Mouse (Mus musculus): ENCODE data around the gene Flg. TPM values are rescaled to one million over a fixed set of nuclear protein-coding genes. Genes with fewer than 3 reads are reported as not detected.

The Flg gene
- polyA plus RNA-seq (2012; rRNA removed) = not detected in 2 replicates

GRCm38 (mm10) chr3:93273223-93273622 is at the start of gene Flg:
TSS of gene Flg (plus strand) at chr3:93273523.
- no peak within 1 kb of the TSS for H3K27ac ChIP-seq (ENCODE audit: insufficient read depth, low read length)
- no peaks in the 10 kb centered on the region for H3K27me3 ChIP-seq (ENCODE audit: control insufficient read depth, insufficient read depth, low read length)
- WGBS = 84% methylated on average over 2 of the region's 2 CpGs
- TF ChIP-seq POLR2A (IDR thresholded peaks at IDR 0.05; ENCODE audit: borderline replicate concordance, insufficient read depth, low read length) = no peak
- no peak for TF ChIP-seq CTCF (IDR thresholded peaks at IDR 0.05; ENCODE audit: borderline replicate concordance, insufficient read depth, low read depth, low read length)
- H3K4me1 ChIP-seq (ENCODE audit: control insufficient read depth, insufficient read depth, low read length) = no peaks in the 10 kb centered on the region
- no peak within 1 kb of the TSS for H3K4me3 ChIP-seq (replicated peaks; ENCODE audit: insufficient read depth, low read depth, low read length)
- no peak for DNase-seq

GRCm38 (mm10) chr3:93297542-93297941 is 24.2 kb downstream of the Flg start:
- WGBS = 74% methylated on average over 2 of the region's 2 CpGs
- TF ChIP-seq POLR2A (IDR thresholded peaks at IDR 0.05; ENCODE audit: borderline replicate concordance, insufficient read depth, low read length) = no peak
- TF ChIP-seq CTCF (IDR thresholded peaks at IDR 0.05; ENCODE audit: borderline replicate concordance, insufficient read depth, low read depth, low read length) = no peak
- Histone ChIP-seq H3K4me3 (replicated peaks; ENCODE audit: insufficient read depth, low read depth, low read length) (no peak overlapping the region), H3K27me3 (ENCODE audit: control insufficient read depth, insufficient read depth, low read length) (no peaks in the 10 kb centered on the region), H3K27ac (ENCODE audit: insufficient read depth, low read length) (no peak overlapping the region), H3K4me1 (ENCODE audit: control insufficient read depth, insufficient read depth, low read length) (no peaks in the 10 kb centered on the region)
- DNase-seq = no peak

DNA sequence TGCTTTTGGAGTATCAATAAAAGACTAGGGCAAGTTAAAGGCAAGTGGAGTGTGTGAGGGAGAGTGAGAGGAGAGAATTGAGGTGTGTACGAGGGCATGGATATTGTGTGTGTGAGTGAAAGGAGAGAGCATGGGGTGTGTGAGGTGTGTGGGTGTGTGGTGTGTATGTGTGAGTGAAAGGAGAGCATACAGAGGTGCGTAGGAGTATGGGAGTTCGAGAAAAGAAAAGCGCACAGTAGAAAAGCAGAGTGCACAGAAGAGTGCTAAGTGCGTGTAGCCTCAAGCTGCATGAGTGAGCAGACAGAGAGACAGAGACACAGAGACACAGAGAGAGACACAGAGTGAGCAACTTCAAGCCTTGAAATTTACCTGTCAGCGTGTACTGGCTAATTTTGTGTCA is 26.5 kb downstream of the Flg start:
- H3K4me3 ChIP-seq (replicated peaks; ENCODE audit: insufficient read depth, low read depth, low read length) = no peak overlapping the region
- H3K27ac ChIP-seq (ENCODE audit: insufficient read depth, low read length) = no peak overlapping the region
- 83% methylated on average over 6 of the region's 6 CpGs for WGBS
- DNase-seq = no peak
- no peaks in the 10 kb centered on the region for H3K4me1 ChIP-seq (ENCODE audit: control insufficient read depth, insufficient read depth, low read length)
- no peaks in the 10 kb centered on the region; the same call in 1 of the 2 replicates for H3K27me3 ChIP-seq (ENCODE audit: control insufficient read depth, insufficient read depth, low read length)
- TF ChIP-seq CTCF (IDR thresholded peaks at IDR 0.05; ENCODE audit: borderline replicate concordance, insufficient read depth, low read depth, low read length) = no peak
- no peak for TF ChIP-seq POLR2A (IDR thresholded peaks at IDR 0.05; ENCODE audit: borderline replicate concordance, insufficient read depth, low read length)

DNA sequence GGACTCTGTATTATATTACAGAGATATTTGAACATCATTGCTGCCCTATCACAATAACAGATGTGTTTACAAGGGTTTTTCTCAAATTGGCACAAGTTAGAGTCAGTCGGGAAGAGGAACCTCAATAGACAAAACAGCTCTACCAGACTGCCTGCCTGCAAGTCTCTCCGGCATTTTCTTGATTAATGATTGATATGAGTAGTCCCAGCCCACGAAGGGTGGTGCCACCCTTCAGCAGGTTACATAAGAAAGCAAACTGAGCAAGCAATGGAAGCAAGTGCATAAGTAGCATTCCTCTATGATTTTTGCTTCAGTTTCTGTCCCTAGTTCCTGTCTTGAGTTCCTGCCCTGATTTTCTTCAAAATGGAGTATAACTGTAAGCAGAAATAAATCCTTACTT is 28.6 kb downstream of the Flg start:
- H3K27ac ChIP-seq (ENCODE audit: insufficient read depth, low read length) = no peak overlapping the region
- H3K4me1 ChIP-seq (ENCODE audit: control insufficient read depth, insufficient read depth, low read length) = no peaks in the 10 kb centered on the region
- H3K27me3 ChIP-seq (ENCODE audit: control insufficient read depth, insufficient read depth, low read length) = no peaks in the 10 kb centered on the region; the same call in 1 of the 2 replicates
- DNase-seq = no peak
- no peak overlapping the region for H3K4me3 ChIP-seq (replicated peaks; ENCODE audit: insufficient read depth, low read depth, low read length)
- no peak for TF ChIP-seq CTCF (IDR thresholded peaks at IDR 0.05; ENCODE audit: borderline replicate concordance, insufficient read depth, low read depth, low read length)
- no peak for TF ChIP-seq POLR2A (IDR thresholded peaks at IDR 0.05; ENCODE audit: borderline replicate concordance, insufficient read depth, low read length)
- 68% methylated on average over 3 of the region's 3 CpGs for WGBS

DNA sequence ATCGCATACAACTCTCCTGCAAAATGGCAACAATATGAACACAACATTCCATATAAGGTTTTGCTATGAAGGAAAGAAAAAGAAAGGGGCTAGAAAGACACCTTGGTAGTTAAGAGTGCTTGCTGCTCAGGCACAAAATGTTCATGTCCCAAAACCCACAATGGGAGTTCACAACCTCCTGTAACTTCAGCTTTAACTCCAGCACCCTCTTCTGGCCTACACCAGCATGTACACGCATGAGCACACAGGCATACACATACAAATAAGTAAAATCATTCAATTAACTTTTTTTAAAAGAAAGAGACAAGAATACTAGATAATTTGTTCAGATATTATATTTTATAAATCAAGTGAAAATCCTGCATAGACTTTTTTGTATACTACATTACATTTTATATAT is 32.8 kb downstream of the Flg start:
- no peak overlapping the region for H3K27ac ChIP-seq (ENCODE audit: insufficient read depth, low read length)
- no peak overlapping the region for H3K4me3 ChIP-seq (replicated peaks; ENCODE audit: insufficient read depth, low read depth, low read length)
- no peaks in the 10 kb centered on the region for H3K4me1 ChIP-seq (ENCODE audit: control insufficient read depth, insufficient read depth, low read length)
- 84% methylated on average over 2 of the region's 2 CpGs for WGBS
- TF ChIP-seq CTCF (IDR thresholded peaks at IDR 0.05; ENCODE audit: borderline replicate concordance, insufficient read depth, low read depth, low read length) = no peak
- no peak for TF ChIP-seq POLR2A (IDR thresholded peaks at IDR 0.05; ENCODE audit: borderline replicate concordance, insufficient read depth, low read length)
- H3K27me3 ChIP-seq (ENCODE audit: control insufficient read depth, insufficient read depth, low read length) = no peaks in the 10 kb centered on the region; the same call in 1 of the 2 replicates
- no peak for DNase-seq

GRCm38 (mm10) chr3:93311371-93311770 is 38.0 kb downstream of the Flg start:
- H3K4me1 ChIP-seq (ENCODE audit: control insufficient read depth, insufficient read depth, low read length) = no peaks in the 10 kb centered on the region
- no peak overlapping the region for H3K27ac ChIP-seq (ENCODE audit: insufficient read depth, low read length)
- DNase-seq = no peak
- H3K27me3 ChIP-seq (ENCODE audit: control insufficient read depth, insufficient read depth, low read length) = no peaks in the 10 kb centered on the region
- H3K4me3 ChIP-seq (replicated peaks; ENCODE audit: insufficient read depth, low read depth, low read length) = no peak overlapping the region
- TF ChIP-seq CTCF (IDR thresholded peaks at IDR 0.05; ENCODE audit: borderline replicate concordance, insufficient read depth, low read depth, low read length) (no peak), POLR2A (IDR thresholded peaks at IDR 0.05; ENCODE audit: borderline replicate concordance, insufficient read depth, low read length) (no peak)
- WGBS = 28% methylated on average over 3 of the region's 3 CpGs

DNA sequence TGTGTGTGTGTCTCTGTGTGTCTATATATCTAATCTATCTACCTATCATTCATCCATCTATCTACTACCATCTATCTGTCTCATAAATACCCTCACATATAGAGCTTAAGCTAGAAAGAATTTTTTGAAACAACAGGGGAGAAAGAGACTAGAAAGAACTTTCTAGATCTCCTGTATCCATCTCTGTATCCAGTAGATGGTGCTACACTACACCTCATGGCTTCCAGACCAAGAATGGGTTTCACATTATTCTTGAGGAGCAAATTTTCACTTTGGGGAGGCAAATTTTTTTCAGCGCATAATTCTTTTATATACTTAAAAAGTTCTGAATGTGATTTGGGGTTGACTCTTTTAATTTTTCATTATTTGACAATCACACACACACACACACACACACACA is 41.1 kb downstream of the Flg start:
- 94% methylated on average over 1 of the region's 1 CpGs for WGBS
- TF ChIP-seq POLR2A (IDR thresholded peaks at IDR 0.05; ENCODE audit: borderline replicate concordance, insufficient read depth, low read length) = no peak
- no peak for TF ChIP-seq CTCF (IDR thresholded peaks at IDR 0.05; ENCODE audit: borderline replicate concordance, insufficient read depth, low read depth, low read length)
- H3K4me3 ChIP-seq (replicated peaks; ENCODE audit: insufficient read depth, low read depth, low read length) = no peak overlapping the region
- no peak overlapping the region for H3K27ac ChIP-seq (ENCODE audit: insufficient read depth, low read length)
- H3K4me1 ChIP-seq (ENCODE audit: control insufficient read depth, insufficient read depth, low read length) = no peaks in the 10 kb centered on the region
- no peaks in the 10 kb centered on the region for H3K27me3 ChIP-seq (ENCODE audit: control insufficient read depth, insufficient read depth, low read length)
- no peak for DNase-seq

- no peak for DNase-seq
- Histone ChIP-seq H3K27ac (ENCODE audit: insufficient read depth, low read length) (no peak within 1 kb of the TSS), H3K27me3 (ENCODE audit: control insufficient read depth, insufficient read depth, low read length) (no peaks in the 10 kb centered on the region), H3K4me3 (replicated peaks; ENCODE audit: insufficient read depth, low read depth, low read length) (no peak within 1 kb of the TSS), H3K4me1 (ENCODE audit: control insufficient read depth, insufficient read depth, low read length) (no peaks in the 10 kb centered on the region)
- 74% methylated on average over 2 of the region's 2 CpGs for WGBS
- TF ChIP-seq CTCF (IDR thresholded peaks at IDR 0.05; ENCODE audit: borderline replicate concordance, insufficient read depth, low read depth, low read length) = no peak
- TF ChIP-seq POLR2A (IDR thresholded peaks at IDR 0.05; ENCODE audit: borderline replicate concordance, insufficient read depth, low read length) = no peak
Measured at GRCm38 (mm10) chr3:93319449-93319848, 46.1 kb downstream of the Flg start, which contains the start of gene Hrnr. TSS of gene Hrnr (plus strand) at chr3:93319749.
